Mouse (Mus musculus) G1E (cell line): ENCODE results near the gene Dxo.

Experiments
- CTCF ChIP-seq: IDR thresholded peaks from 2 replicates; pipeline ENCODE4 v1.5.1; 2012; ENCODE audit warnings: low read depth, low read length, inconsistent platforms, mixed read lengths
- GATA1 ChIP-seq: IDR thresholded peaks from 2 replicates; pipeline ENCODE4 v1.6.1; 2012; ENCODE audit warnings: borderline replicate concordance, low read length, inconsistent platforms, mixed read lengths
- GATA2 ChIP-seq: IDR thresholded peaks from 2 replicates; pipeline ENCODE4 v1.6.1; 2012; ENCODE audit warnings: low read depth, low read length, inconsistent platforms, borderline replicate concordance
- TAL1 ChIP-seq: conservative IDR thresholded peaks from 2 replicates; pipeline ENCODE4 v1.6.1; 2012; ENCODE audit warnings: low read depth, low read length, inconsistent platforms, mixed read lengths

GRCm38 (mm10) chr17:34840736-34841307 is 4.0 kb downstream of the Dxo start:
- TF ChIP-seq CTCF (no peak), GATA1 (no peak), TAL1 (no peak), GATA2 (no peak)
